Mouse (Mus musculus) hindbrain, embryonic 15.5 days (tissue): ENCODE results near the gene Atp8a2. TPM values are rescaled to one million over a fixed set of nuclear protein-coding genes. Genes with fewer than 3 reads are reported as not detected.

Experiments
- ATAC-seq: fragments of 200-750 bp; cut with Nextera tagmentation; 2 replicates; pipeline ENCODE4 v1.8.0; 2017; ENCODE audit warnings: low read depth, moderate number of reproducible peaks, moderate TSS enrichment; ENCODE audit not compliant: low FRiP score
- H3K27ac ChIP-seq: fragments of 300-500 bp; sonication (generic); replicated peaks from 2 replicates; pipeline ENCODE4 v1.5.1; 2015; ENCODE audit warnings: mild to moderate bottlenecking, inconsistent platforms
- H3K27me3 ChIP-seq: fragments of 300-500 bp; sonication (generic); 2 replicates; pipeline ENCODE4 v1.6.1; 2015; ENCODE audit warnings: control low read depth, inconsistent platforms
- H3K36me3 ChIP-seq: fragments of 300-500 bp; sonication (generic); 2 replicates; pipeline ENCODE4 v1.6.1; 2015; ENCODE audit warnings: control low read depth, inconsistent platforms
- H3K4me1 ChIP-seq: fragments of 300-500 bp; sonication (generic); replicated peaks from 2 replicates; pipeline ENCODE4 v1.6.1; 2015; ENCODE audit warnings: control low read depth, inconsistent platforms
- H3K4me2 ChIP-seq: fragments of 300-500 bp; sonication (generic); 2 replicates; pipeline ENCODE4 v1.6.1; 2015; ENCODE audit warnings: moderate library complexity, mild to moderate bottlenecking, inconsistent platforms
- H3K4me3 ChIP-seq: fragments of 300-500 bp; sonication (generic); 2 replicates; pipeline ENCODE4 v1.5.1; 2015; ENCODE audit warnings: mild to moderate bottlenecking, inconsistent platforms
- H3K9ac ChIP-seq: fragments of 300-500 bp; sonication (generic); 2 replicates; pipeline ENCODE4 v1.6.1; 2015; ENCODE audit warnings: inconsistent platforms
- H3K9me3 ChIP-seq: fragments of 300-500 bp; sonication (generic); 2 replicates; pipeline ENCODE4 v1.6.1; 2016; ENCODE audit warnings: control low read depth, inconsistent platforms
- WGBS: fragments of 180-500 bp; shearing (Covaris S2); methylation state at CpG from one replicate; pipeline ENCODE4 v1.1.7; 2015; 5-methylcytosine and 5-hydroxymethylcytosine counted together
- polyA plus RNA-seq: library from polyadenylated mRNA; unstranded; fragments of >200 nt; fragmentation: Nextera tagmentation; extraction: Ambion mirVana; gene quantifications from 2 replicates; pipeline ENCODE4 v1.2.1, GENCODE M21; 2015

Atp8a2 gene
- polyA plus RNA-seq, 1 experiment from 2014 or later: 42.8 TPM

GRCm38 (mm10) chr14:60138339-60138738, 58.6 kb downstream of the Atp8a2 start:
- Histone ChIP-seq H3K9me3 (no peaks in the 10 kb centered on the region), H3K4me3 (no peak overlapping the region), H3K36me3 (no peaks in the 10 kb centered on the region), H3K4me2 (no peak overlapping the region), H3K4me1 (no peaks in the 10 kb centered on the region), H3K27me3 (no peaks in the 10 kb centered on the region), H3K27ac (no peak overlapping the region), H3K9ac (no peak overlapping the region)
- 94% methylated on average over 4 of the region's 4 CpGs for WGBS
- no peak for ATAC-seq

GRCm38 (mm10) chr14:60137812-60138211, 59.2 kb downstream of the Atp8a2 start:
- H3K27ac ChIP-seq: no peak overlapping the region
- no peaks in the 10 kb centered on the region for H3K4me1 ChIP-seq
- no peaks in the 10 kb centered on the region for H3K36me3 ChIP-seq
- H3K9ac ChIP-seq: no peak overlapping the region
- H3K27me3 ChIP-seq: no peaks in the 10 kb centered on the region
- no peak overlapping the region for H3K4me3 ChIP-seq
- H3K4me2 ChIP-seq: no peak overlapping the region
- 81% methylated on average over 6 of the region's 6 CpGs for WGBS
- ATAC-seq: no peak
- H3K9me3 ChIP-seq: no peaks in the 10 kb centered on the region

GRCm38 (mm10) chr14:60135801-60136200, 61.2 kb downstream of the Atp8a2 start:
- H3K27me3 ChIP-seq: no peaks in the 10 kb centered on the region
- ATAC-seq: no peak
- H3K9me3 ChIP-seq: no peaks in the 10 kb centered on the region
- H3K4me3 ChIP-seq: no peak overlapping the region
- H3K4me1 ChIP-seq: no peaks in the 10 kb centered on the region
- H3K36me3 ChIP-seq: no peaks in the 10 kb centered on the region
- 83% methylated on average over 4 of the region's 4 CpGs for WGBS
- H3K4me2 ChIP-seq: no peak overlapping the region
- no peak overlapping the region for H3K9ac ChIP-seq
- H3K27ac ChIP-seq: no peak overlapping the region

GRCm38 (mm10) chr14:60134720-60135119, 62.3 kb downstream of the Atp8a2 start:
- Histone ChIP-seq H3K36me3 (no peaks in the 10 kb centered on the region), H3K9ac (no peak overlapping the region), H3K4me3 (no peak overlapping the region), H3K4me2 (no peak overlapping the region), H3K4me1 (no peaks in the 10 kb centered on the region), H3K9me3 (no peaks in the 10 kb centered on the region), H3K27ac (no peak overlapping the region), H3K27me3 (no peaks in the 10 kb centered on the region)
- ATAC-seq: no peak
- 76% methylated on average over 9 of the region's 9 CpGs for WGBS

DNA sequence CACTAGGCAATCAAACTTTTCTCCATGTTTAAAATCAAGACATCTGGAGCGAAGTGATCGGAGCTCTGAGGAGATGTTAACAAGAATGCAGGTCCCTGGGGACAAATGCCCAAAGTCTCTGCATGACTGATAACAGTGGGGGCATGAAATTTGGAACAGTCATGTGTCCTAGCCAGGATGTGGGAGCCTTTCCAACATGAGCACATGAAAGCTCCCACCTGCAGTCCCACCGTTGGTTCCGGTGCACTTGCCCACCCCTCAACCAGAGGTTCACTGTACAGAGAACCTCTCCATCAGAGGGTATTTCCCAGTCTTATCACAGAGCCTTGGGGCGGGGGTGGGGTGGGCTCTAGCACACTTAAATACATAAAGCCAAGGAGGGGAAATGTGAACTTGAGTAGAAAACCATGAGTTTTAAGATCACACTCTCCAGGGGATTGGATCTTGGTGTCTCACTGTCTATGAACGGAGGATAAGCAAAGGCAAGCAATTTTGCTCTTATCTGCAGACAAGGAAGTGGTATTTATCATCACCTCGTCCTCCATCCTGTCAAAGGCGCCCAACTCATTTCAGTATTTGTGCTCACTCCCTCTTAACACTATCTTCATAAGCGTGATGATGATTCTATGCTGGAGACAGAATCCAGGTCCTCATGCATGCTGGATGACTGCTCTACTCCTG, 65.6 kb downstream of the Atp8a2 start:
- H3K4me3 ChIP-seq: no peak overlapping the region

GRCm38 (mm10) chr14:60129564-60129963, 67.4 kb downstream of the Atp8a2 start:
- no peak for ATAC-seq
- Histone ChIP-seq H3K4me3 (no peak overlapping the region), H3K9ac (no peak overlapping the region), H3K4me2 (no peak overlapping the region), H3K36me3 (no peaks in the 10 kb centered on the region), H3K27ac (no peak overlapping the region), H3K27me3 (no peaks in the 10 kb centered on the region), H3K9me3 (no peaks in the 10 kb centered on the region), H3K4me1 (no peaks in the 10 kb centered on the region)
- WGBS: 91% methylated on average over 5 of the region's 5 CpGs

More for the DNA sequence above, 65.6 kb downstream of the Atp8a2 start:
- H3K4me2 ChIP-seq: no peak overlapping the region
- no peaks in the 10 kb centered on the region for H3K4me1 ChIP-seq
- H3K9ac ChIP-seq: no peak overlapping the region
- no peaks in the 10 kb centered on the region for H3K36me3 ChIP-seq
- no peak overlapping the region for H3K27ac ChIP-seq
- no peaks in the 10 kb centered on the region for H3K9me3 ChIP-seq
- no peaks in the 10 kb centered on the region for H3K27me3 ChIP-seq
- WGBS: 92% methylated on average over 9 of the region's 9 CpGs
- no peak for ATAC-seq

DNA sequence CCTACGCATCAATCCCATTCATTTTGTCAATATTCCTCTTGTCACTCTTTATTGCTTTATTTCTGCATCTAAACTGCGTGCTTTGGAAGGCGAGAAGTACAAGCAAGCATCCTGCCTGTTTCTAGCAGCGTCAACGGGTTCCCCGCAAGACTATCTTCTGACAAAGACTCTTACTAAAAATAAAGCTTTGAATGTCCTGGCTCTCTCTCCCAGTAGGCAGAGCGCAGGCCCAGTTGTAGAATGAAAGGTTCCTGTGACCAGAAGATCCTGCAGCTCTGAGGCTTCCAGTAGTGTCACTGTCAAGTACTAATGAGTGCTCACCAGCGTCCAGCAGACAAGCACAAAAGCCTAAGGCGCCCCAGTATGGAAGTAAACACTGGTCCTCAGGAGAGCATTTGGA, 71.8 kb downstream of the Atp8a2 start:
- Histone ChIP-seq H3K4me3 (no peak overlapping the region), H3K4me1 (no peaks in the 10 kb centered on the region), H3K36me3 (no peaks in the 10 kb centered on the region), H3K9ac (no peak overlapping the region), H3K4me2 (no peak overlapping the region), H3K27me3 (no peaks in the 10 kb centered on the region), H3K9me3 (no peaks in the 10 kb centered on the region), H3K27ac (no peak overlapping the region)
- WGBS: 74% methylated on average over 9 of the region's 9 CpGs
- ATAC-seq: no peak

- H3K27ac ChIP-seq: no peak overlapping the region
- no peak overlapping the region for H3K4me3 ChIP-seq
- ATAC-seq: no peak
- H3K9ac ChIP-seq: no peak overlapping the region
- no peaks in the 10 kb centered on the region for H3K27me3 ChIP-seq
- no peaks in the 10 kb centered on the region for H3K9me3 ChIP-seq
- H3K4me2 ChIP-seq: no peak overlapping the region
- H3K4me1 ChIP-seq: no peaks in the 10 kb centered on the region
- 64% methylated on average over 10 of the region's 10 CpGs for WGBS
- no peaks in the 10 kb centered on the region for H3K36me3 ChIP-seq
These were observed 75.4 kb downstream of the Atp8a2 start for GRCm38 (mm10) chr14:60121572-60121971.

- Histone ChIP-seq H3K27ac (no peak overlapping the region), H3K36me3 (no peaks in the 10 kb centered on the region), H3K4me2 (no peak overlapping the region), H3K9me3 (no peaks in the 10 kb centered on the region), H3K4me1 (no peaks in the 10 kb centered on the region), H3K27me3 (no peaks in the 10 kb centered on the region), H3K4me3 (no peak overlapping the region), H3K9ac (no peak overlapping the region)
- no peak for ATAC-seq
- WGBS: 88% methylated on average over 9 of the region's 9 CpGs
These were observed 79.0 kb downstream of the Atp8a2 start for GRCm38 (mm10) chr14:60117792-60118585.

DNA sequence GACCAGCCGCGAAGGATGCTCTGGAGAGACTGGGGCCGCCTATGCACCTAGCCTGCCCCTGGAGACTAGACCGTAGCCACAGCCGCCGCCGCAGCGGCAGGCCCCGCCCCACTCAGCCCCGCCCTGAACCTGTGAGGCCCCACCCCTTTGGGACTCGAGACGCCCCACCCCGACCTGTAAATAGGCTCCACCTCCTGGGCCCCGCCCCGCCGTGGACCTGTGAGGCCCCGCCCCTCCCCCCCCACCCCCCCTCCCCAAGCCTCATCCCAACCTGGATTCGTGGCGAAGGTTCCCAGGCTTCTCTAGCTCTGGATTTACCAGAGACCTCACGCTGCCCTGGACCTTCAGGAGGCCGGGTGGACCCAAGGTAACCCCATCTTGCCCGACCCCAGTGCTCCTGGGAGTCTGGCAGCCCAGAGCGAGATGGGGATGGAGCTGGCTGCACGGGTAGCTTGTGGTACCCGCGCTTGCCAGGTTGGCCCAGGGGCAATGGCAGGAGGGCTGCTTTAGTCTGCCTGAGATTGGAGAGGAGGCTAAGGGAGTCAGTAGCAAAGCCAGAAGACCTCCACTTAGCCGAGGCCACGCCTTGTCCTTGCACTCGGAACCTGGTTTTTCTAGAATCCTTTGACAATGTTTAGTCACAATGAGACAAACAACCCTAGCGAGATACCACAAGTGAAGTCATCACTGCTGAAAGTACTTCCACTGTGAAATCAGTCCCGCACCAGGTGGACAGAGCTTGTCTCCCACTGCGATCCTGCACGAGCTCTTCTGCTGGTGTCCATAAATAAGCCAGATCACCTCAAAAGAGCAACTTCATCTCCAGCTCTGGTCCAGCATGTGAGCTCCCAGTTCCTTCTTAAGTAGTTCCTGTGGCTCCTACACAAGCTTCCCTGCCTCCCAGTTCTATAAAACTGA, 109.9 kb downstream of the Atp8a2 start:
- peak overlapping the region; percentile 57 for H3K9ac ChIP-seq
- ATAC-seq: peak; percentile 94
- peak overlapping the region; percentile 74 for H3K4me2 ChIP-seq
- H3K4me3 ChIP-seq: peak overlapping the region; percentile 53
- no peaks in the 10 kb centered on the region for H3K36me3 ChIP-seq
- no peaks in the 10 kb centered on the region for H3K27me3 ChIP-seq
- peaks cover 16% of the 10 kb centered on the region for H3K4me1 ChIP-seq
- 13% methylated on average over 29 of the region's 33 CpGs for WGBS
- peak overlapping the region; percentile 32; the same call in 1 of the 2 replicates for H3K27ac ChIP-seq
- H3K9me3 ChIP-seq: no peaks in the 10 kb centered on the region

DNA sequence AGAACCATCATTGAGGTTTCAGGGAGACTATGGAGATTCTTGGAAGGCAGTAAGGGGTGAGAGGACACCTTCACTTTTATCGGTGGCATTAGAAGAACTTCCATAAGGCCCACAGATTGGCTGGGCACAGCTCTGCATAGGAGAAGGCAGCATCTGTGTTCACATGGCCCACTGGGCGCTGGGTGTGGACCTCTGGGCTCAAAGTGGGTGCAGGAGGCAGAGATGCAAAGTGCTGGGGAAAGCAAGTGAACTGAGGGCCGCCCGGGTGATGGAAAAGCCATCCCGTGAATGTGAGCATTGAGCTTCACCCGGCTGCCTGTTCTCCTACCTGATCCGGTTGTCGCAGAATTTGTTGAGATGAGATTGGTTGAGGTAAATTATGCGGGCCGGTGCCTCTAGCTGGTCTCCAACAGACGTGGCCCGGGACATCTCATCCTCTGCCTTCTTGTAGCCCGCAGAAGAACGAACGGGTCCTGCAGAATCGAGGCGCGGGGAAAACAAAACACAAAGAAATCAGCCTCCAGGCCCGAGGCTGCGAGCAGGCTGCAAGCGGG, 110.6 kb downstream of the Atp8a2 start:
- Histone ChIP-seq H3K9me3 (no peaks in the 10 kb centered on the region), H3K4me1 (peaks cover 16% of the 10 kb centered on the region), H3K27ac (peak overlapping the region; percentile 32; the same call in 1 of the 2 replicates), H3K9ac (peak overlapping the region; percentile 57), H3K4me3 (peak overlapping the region; percentile 53), H3K36me3 (no peaks in the 10 kb centered on the region), H3K27me3 (no peaks in the 10 kb centered on the region), H3K4me2 (peak overlapping the region; percentile 74)
- 3% methylated on average over 21 of the region's 21 CpGs for WGBS
- peak; percentile 57 for ATAC-seq
